Mouse (Mus musculus): ENCODE measurements around the gene Ece1. TPM values are rescaled to one million over a fixed set of nuclear protein-coding genes. Genes with fewer than 3 reads are reported as not detected.

Ece1 gene
- polyA plus RNA-seq, 1 experiment, result 65.4 TPM

DNA sequence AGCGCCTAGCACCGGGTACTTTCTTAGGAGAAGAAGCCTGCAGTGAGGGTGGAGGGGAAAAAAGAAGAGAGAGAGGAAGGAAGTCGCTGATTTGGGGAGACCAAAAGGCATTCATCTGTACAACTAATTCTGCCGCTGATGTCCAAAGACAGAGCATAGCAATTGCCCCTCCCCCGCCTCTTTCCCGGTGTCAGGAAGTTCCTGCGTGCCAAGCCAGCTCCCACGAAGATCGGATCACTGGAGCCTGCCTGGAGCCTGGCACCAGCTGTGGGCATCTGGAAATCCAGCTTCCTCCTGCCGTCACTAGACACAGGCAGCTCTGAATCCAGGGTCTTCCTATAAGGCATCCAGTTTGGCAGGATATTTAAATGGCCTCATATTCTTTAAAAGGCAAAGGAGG lies 122.2 kb downstream of the Ece1 start:
- no peak for TF ChIP-seq CTCF (IDR thresholded peaks at IDR 0.05; ENCODE audit: borderline replicate concordance, insufficient read depth, low read length)
- TF ChIP-seq POLR2A (IDR thresholded peaks at IDR 0.05; ENCODE audit: low read depth, low read length), result no peak
- Histone ChIP-seq H3K4me3 (ENCODE audit: insufficient read depth, low read length) (no peak overlapping the region), H3K27ac (ENCODE audit: insufficient read depth, low read length) (no peak overlapping the region), H3K4me1 (ENCODE audit: control insufficient read depth, insufficient read depth, low read length) (no peaks in the 10 kb centered on the region)

GRCm38 (mm10) chr4:137984746-137985145 lies 122.7 kb downstream of the Ece1 start:
- Histone ChIP-seq H3K4me1 (ENCODE audit: control insufficient read depth, insufficient read depth, low read length) (no peaks in the 10 kb centered on the region), H3K27ac (ENCODE audit: insufficient read depth, low read length) (no peak overlapping the region), H3K4me3 (ENCODE audit: insufficient read depth, low read length) (no peak overlapping the region)
- TF ChIP-seq CTCF (IDR thresholded peaks at IDR 0.05; ENCODE audit: borderline replicate concordance, insufficient read depth, low read length), result no peak
- TF ChIP-seq POLR2A (IDR thresholded peaks at IDR 0.05; ENCODE audit: low read depth, low read length), result no peak

GRCm38 (mm10) chr4:137989426-137989825 lies 127.4 kb downstream of the Ece1 start:
- no peak for TF ChIP-seq POLR2A (IDR thresholded peaks at IDR 0.05; ENCODE audit: low read depth, low read length)
- no peak for TF ChIP-seq CTCF (IDR thresholded peaks at IDR 0.05; ENCODE audit: borderline replicate concordance, insufficient read depth, low read length)
- H3K4me1 ChIP-seq (ENCODE audit: control insufficient read depth, insufficient read depth, low read length), result no peaks in the 10 kb centered on the region
- H3K27ac ChIP-seq (ENCODE audit: insufficient read depth, low read length), result no peak overlapping the region

DNA sequence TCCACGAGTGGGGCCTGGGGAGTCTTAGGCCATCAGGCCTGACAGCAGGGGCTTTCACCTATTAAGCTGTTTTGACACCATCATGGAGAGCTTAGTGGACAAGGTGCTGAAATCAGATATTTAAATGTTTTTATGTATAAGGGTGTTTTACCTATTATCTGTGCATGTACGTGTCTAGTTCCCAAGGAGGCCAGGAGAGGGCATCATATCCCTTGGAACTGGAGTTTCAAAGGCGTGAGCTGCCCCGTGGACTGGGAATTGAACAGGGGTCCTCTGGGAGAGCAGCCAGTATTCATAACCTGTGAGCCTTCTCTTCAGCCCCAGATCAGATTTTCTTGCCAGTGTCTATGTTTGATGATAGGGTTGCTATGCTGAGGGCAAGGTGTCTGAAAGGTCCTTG lies 128.4 kb downstream of the Ece1 start:
- TF ChIP-seq CTCF (IDR thresholded peaks at IDR 0.05; ENCODE audit: borderline replicate concordance, insufficient read depth, low read length) (no peak), POLR2A (IDR thresholded peaks at IDR 0.05; ENCODE audit: low read depth, low read length) (no peak)
- H3K4me3 ChIP-seq (ENCODE audit: insufficient read depth, low read length), result no peak overlapping the region
- H3K27ac ChIP-seq (ENCODE audit: insufficient read depth, low read length), result no peak overlapping the region
- H3K4me1 ChIP-seq (ENCODE audit: control insufficient read depth, insufficient read depth, low read length), result no peaks in the 10 kb centered on the region

More at GRCm38 (mm10) chr4:137989426-137989825, 127.4 kb downstream of the Ece1 start:
- no peak overlapping the region for H3K4me3 ChIP-seq (ENCODE audit: insufficient read depth, low read length)

DNA sequence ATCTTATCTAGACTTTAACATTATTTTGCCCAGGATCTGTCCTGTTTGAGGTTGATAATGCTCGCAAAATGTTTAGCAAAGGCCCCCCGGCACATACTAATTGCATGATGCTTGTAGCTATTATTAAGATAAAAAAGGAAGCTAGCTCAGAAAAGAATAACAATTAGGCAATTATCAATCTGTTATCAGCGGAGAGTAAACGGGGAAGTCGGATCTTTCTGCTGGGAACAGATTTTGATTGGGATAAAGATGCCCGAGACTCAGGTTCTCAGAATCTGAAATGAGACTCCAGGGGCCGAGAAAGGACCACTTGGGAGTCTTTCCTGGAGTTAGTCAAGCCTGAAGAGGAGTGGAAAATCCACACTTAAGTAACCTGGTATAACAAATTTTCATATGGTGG lies 129.2 kb downstream of the Ece1 start:
- H3K4me1 ChIP-seq (ENCODE audit: control insufficient read depth, insufficient read depth, low read length), result 0 out of 2 replicates have a peak, but pooled peaks cover 2% of the 10 kb centered on the region
- H3K27ac ChIP-seq (ENCODE audit: insufficient read depth, low read length), result no peak overlapping the region
- no peak overlapping the region for H3K4me3 ChIP-seq (ENCODE audit: insufficient read depth, low read length)
- TF ChIP-seq CTCF (IDR thresholded peaks at IDR 0.05; ENCODE audit: borderline replicate concordance, insufficient read depth, low read length), result no peak
- TF ChIP-seq POLR2A (IDR thresholded peaks at IDR 0.05; ENCODE audit: low read depth, low read length), result no peak

GRCm38 (mm10) chr4:137992890-137993289 lies 130.9 kb downstream of the Ece1 start, which contains the start of gene Eif4g3:
TSS of gene Eif4g3 (plus strand) at chr4:137993022.
- Histone ChIP-seq H3K4me3 (ENCODE audit: insufficient read depth, low read length) (peak within 1 kb of the TSS; percentile 100), H3K27ac (ENCODE audit: insufficient read depth, low read length) (peak within 1 kb of the TSS; percentile 84), H3K4me1 (ENCODE audit: control insufficient read depth, insufficient read depth, low read length) (0 out of 2 replicates have a peak, but pooled peaks cover 5% of the 10 kb centered on the region)
- TF ChIP-seq POLR2A (IDR thresholded peaks at IDR 0.05; ENCODE audit: low read depth, low read length) (no peak), CTCF (IDR thresholded peaks at IDR 0.05; ENCODE audit: borderline replicate concordance, insufficient read depth, low read length) (no peak)

DNA sequence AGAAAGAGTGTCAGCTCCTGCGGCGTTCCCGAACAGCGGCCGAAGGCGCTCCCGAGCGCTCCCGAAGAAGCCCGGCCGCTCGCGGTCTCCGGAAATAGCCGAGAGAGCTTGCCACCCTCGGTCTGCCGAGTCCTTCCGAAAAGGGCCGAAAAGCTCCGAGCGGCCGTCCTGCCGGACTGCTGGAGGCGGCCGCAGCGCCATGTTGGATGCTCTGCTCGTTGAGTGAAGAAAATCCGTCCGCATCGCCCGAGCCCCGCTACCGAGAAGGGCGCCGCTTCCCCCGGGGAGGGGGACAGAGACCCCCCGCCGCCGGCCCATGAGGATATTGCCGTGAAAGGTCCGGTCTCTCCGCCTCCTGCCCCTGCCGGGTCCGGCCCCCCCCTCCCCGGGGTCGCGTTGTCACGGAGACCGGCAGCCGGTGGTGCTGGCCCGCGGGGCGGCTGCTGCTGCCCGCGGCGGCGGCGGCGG lies 131.3 kb downstream of the Ece1 start:
- H3K27ac ChIP-seq (ENCODE audit: insufficient read depth, low read length), result peak overlapping the region; percentile 84
- peak overlapping the region; percentile 49 for H3K4me3 ChIP-seq (ENCODE audit: insufficient read depth, low read length)
- peak; percentile 87 for TF ChIP-seq POLR2A (IDR thresholded peaks at IDR 0.05; ENCODE audit: low read depth, low read length)
- no peak for TF ChIP-seq CTCF (IDR thresholded peaks at IDR 0.05; ENCODE audit: borderline replicate concordance, insufficient read depth, low read length)
- H3K4me1 ChIP-seq (ENCODE audit: control insufficient read depth, insufficient read depth, low read length), result 0 out of 2 replicates have a peak, but pooled peaks cover 5% of the 10 kb centered on the region

DNA sequence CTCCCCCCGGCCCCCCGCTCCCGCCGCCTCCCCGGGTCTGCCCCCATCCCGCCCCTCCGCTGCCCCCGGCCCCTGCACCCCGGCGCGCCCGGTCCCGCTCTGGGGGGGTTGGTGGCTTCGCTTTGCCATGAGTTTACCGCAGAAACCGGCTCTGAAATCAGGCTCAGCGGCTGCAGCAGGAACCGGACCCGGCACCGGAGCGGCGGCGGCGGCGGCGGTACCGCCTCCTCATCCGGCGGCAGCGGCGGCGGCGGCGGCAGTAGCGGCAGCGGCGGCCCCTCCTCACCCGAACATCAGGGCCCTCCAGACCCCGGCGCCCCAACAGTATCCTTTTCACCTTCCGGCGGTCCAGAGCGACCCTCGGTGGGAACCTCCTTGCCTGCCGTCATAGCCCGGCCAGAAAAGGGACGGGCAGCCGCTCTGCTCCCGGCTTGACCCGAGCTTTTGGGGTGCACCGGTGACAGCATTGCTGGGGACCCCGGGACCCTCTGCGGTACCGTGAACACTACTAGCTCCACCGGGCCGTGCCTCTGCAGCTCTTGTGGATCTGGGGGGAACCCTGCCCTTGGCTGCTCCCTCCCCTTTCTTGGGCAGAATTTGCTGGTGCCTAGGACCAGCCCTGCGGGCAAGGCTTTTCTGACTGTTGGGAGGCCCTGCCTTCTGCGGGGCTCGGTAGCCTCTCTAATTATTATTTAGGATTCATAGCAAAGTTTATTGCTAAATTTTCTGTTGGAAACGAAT lies 132.0 kb downstream of the Ece1 start:
- 0 out of 2 replicates have a peak, but pooled peaks cover 5% of the 10 kb centered on the region for H3K4me1 ChIP-seq (ENCODE audit: control insufficient read depth, insufficient read depth, low read length)
- TF ChIP-seq CTCF (IDR thresholded peaks at IDR 0.05; ENCODE audit: borderline replicate concordance, insufficient read depth, low read length) (no peak), POLR2A (IDR thresholded peaks at IDR 0.05; ENCODE audit: low read depth, low read length) (peak; percentile 33; the same call in 1 of the 2 replicates)
- H3K4me3 ChIP-seq (ENCODE audit: insufficient read depth, low read length), result peak overlapping the region; percentile 100
- H3K27ac ChIP-seq (ENCODE audit: insufficient read depth, low read length), result peak overlapping the region; percentile 22; the same call in 1 of the 2 replicates

DNA sequence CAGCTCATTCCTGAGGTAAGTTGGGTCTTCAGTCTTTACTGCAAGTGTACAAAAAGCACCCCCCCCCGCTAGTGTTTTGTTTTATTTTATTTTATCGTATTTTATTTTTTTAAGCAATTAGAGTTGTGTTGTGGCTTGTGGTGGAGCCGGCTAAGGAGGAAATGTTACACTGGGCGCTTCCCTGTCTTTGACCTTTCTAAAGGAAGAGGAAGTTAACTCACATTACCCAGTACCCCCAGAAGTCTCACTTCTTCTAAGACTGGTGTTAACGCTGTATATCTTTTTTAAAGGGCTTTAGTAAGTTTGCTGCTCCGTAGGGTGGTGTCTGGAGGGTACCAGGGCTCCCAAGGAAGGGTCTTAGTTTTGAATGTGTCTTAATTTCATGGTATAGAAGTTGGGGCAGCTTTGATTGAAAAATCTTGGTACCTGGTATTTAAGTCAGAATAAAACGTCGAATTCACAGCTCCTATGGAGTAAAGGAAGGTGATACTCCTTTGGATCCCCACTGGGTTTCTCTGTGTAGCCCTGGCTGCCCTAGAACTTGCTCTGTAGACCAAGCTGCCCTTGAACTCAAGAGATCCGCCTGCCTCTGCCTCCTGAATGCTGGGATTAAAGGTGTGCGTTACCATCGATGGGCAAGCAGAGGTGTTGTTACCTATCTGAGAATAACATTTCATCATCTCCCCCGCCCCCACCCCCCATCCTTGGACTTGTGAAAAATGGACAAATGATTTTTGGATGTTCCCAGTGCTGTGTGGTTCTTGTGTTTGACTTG lies 132.7 kb downstream of the Ece1 start:
- peaks cover 5% of the 10 kb centered on the region; the same call in 1 of the 2 replicates for H3K4me1 ChIP-seq (ENCODE audit: control insufficient read depth, insufficient read depth, low read length)
- TF ChIP-seq POLR2A (IDR thresholded peaks at IDR 0.05; ENCODE audit: low read depth, low read length), result no peak
- no peak for TF ChIP-seq CTCF (IDR thresholded peaks at IDR 0.05; ENCODE audit: borderline replicate concordance, insufficient read depth, low read length)
- peak overlapping the region; percentile 100 for H3K4me3 ChIP-seq (ENCODE audit: insufficient read depth, low read length)
- H3K27ac ChIP-seq (ENCODE audit: insufficient read depth, low read length), result 0 out of 2 replicates have a peak overlapping the region, but pooled peaks have one; percentile 22

Measured in embryonic fibroblast, embryonic 13.5 days (primary cell).